Mouse (Mus musculus): Measurements from ENCODE around the gene Hist2h2ab.
"Not testable (repeated sequence)": the region's sequence is repeated elsewhere in the genome, so short reads cannot be mapped to it uniquely, and the experiment has no call there.

Hist2h2ab gene

DNA sequence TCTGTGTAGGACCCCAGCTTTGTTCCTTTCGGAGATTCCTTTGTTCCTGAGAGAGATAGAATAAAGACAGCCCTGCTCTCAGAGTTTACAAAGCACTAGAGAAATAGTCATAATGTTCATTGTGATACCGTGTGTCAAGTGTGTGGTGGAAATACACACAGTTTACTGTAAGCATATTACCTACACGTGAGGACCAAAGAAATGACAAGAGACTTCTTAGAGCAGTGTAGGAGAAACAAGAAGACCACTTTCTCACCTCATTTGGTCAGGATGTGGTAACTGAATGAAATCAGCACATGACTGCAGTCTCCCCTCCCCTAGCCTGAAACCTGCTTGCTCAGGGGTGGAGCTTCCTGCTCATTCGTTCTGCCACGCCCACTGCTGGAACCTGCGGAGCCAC lies 21.5 kb upstream of the Hist2h2ab start:
- DNase-seq (ENCODE audit: low spot score) = no peak

DNA sequence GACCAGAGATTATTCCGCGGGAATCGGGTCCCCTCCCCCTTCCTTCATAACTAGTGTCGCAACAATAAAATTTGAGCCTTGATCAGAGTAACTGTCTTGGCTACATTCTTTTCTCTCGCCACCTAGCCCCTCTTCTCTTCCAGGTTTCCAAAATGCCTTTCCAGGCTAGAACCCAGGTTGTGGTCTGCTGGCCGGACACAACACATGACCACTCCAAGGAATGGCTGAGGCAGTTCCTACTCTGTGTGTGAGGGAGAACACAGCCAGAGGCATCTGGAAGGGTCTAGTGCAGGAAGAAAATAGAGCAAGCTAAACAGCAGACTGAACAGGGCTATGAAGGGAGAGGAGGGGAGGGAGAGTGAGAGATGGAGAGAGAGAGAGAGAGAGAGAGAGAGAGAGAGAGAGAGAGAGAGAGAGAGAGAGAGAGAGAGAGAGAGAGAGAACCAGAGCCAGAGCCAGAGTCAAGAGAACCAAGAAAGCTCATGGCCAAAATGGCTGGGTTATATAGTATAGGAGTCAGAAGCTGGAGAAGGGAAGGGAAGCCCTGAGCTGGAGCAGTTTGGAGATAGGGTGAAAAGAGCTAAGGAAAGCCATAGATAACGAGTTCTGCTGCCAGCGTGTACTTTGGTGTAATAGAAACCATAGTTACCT lies 20.9 kb upstream of the Hist2h2ab start:
- DNase-seq (ENCODE audit: low spot score) = not testable (repeated sequence)

GRCm38 (mm10) chr3:96199731-96200130 lies 19.9 kb upstream of the Hist2h2ab start:
- DNase-seq (ENCODE audit: low spot score) = no peak

GRCm38 (mm10) chr3:96207819-96208218 lies 11.8 kb upstream of the Hist2h2ab start:
- DNase-seq (ENCODE audit: low spot score) = no peak

DNA sequence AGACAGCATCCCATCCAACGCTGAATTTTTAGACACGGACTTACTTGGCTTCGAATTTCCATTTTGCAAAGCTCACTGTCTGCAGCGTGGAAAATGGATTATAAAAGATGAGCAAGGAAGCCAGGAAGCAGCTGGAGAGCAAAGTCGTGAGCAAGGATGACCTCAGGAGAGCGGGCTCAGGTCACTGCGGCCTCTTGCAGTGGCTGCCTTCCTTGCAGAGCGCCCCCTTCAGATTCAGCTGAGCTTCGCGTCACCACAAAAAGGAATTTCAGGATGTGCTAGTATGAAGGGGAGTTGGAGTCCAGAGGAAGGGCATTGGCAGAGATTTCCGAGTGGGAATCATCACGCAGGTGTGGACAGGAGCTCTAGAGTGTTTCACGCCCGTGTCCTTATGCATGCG lies 10.4 kb upstream of the Hist2h2ab start:
- peak; percentile 59 for DNase-seq (ENCODE audit: low spot score)

DNA sequence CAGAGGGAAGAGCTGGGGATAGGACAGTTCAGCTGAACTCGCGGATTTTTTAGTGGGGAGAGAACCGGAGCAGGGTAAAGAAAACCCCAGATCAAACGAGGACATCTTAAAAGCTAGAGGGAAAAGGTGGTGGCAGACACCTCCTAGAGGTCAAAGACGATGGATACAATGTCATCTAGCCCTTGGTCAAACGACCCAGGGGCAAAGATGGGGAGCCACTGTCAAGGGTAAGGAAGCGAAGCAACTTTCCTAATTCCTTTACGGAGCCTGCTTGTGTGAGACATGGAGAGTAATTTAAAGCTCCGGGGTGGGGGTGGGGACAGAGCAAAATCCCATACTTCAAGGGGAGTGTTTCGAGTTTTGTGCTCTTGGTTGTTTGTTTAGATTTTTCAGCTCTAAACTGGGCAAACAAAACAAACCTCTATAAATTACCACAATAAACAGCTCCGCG lies 449 bp upstream of the Hist2h2ab start:
- DNase-seq (ENCODE audit: low spot score) = no peak

DNA sequence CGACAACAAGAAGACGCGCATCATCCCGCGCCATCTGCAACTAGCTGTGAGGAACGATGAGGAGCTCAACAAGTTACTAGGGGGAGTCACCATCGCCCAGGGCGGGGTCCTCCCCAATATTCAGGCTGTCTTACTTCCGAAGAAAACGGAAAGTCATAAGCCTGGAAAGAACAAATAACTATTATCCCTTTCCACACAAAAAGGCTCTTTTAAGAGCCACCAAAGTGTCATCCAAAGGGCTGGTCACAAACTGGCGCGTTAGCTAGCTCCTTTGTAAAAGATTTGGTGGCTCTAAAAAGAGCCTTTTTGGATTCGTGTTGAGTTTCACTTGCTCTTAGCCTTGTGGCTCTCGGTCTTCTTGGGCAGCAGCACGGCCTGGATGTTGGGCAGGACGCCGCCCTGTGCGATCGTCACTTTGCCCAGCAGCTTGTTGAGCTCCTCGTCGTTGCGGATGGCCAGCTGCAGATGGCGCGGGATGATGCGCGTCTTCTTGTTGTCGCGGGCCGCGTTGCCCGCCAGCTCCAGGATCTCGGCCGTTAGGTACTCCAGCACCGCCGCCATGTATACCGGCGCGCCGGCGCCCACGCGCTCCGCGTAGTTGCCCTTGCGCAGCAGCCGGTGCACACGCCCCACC lies 583 bp downstream of the Hist2h2ab start:
- peak; percentile 53 for DNase-seq (ENCODE audit: low spot score)

DNA sequence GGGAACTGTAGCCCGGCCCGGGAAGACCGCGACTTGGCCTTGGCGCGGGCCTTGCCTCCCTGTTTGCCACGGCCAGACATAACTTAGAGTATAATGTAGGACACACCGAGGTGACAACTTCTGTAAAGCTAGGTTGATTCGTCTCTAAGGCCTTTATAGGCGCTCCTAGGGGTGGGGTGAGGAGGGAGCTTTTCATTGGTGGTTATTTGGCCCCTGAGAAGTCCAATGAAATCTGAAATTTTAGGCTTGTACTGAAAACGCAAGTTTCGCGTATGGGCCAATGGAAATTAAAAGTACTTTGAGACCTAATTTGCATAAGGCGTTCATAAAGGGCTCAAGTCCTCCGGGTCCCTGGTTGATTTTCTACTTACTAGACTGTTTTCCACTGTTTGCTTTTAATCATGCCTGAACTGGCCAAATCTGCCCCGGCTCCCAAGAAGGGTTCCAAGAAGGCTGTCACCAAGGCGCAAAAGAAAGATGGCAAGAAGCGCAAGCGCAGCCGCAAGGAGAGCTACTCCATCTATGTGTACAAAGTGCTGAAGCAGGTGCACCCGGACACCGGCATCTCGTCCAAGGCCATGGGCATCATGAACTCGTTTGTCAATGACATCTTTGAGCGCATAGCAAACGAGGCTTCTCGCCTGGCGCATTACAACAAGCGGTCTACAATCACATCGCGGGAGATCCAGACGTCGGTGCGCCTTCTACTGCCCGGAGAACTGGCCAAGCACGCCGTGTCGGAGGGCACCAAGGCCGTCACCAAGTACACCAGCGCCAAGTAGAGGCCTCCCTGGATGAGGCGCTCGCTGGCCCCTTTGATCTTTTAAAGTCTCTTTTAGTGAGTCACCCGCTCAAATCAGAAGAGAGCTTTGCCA lies 1.3 kb downstream of the Hist2h2ab start, which contains the start of the genes Hist2h2ac and Hist2h2be:
Gene Hist2h2ac (minus strand): TSS at position 116 of the 875 bp plus-strand sequence.
Gene Hist2h2be (plus strand): TSS at position 355 of the 875 bp plus-strand sequence.
- peak; percentile 73 for DNase-seq (ENCODE audit: low spot score)

DNA sequence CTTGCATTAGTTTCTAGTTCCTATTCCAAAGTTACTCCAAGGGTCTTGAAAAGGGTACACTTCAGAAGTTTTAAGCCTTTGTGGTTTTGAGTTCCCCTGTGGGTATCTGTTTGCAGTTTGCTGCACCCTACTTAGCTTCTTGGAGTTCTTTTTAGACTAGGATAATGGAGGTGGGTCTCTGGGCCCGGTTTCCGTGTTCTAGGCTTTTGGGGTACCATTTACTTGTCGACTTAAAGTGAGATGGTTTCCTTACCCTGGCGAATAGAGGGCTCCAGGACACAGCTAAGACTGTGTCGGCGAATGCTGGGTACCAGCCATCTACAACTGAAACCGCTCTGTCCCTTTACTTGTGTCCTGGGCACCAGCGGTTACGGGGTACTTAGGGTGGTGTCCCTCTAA lies 2.0 kb downstream of the Hist2h2ab start:
- DNase-seq (ENCODE audit: low spot score) = no peak

DNA sequence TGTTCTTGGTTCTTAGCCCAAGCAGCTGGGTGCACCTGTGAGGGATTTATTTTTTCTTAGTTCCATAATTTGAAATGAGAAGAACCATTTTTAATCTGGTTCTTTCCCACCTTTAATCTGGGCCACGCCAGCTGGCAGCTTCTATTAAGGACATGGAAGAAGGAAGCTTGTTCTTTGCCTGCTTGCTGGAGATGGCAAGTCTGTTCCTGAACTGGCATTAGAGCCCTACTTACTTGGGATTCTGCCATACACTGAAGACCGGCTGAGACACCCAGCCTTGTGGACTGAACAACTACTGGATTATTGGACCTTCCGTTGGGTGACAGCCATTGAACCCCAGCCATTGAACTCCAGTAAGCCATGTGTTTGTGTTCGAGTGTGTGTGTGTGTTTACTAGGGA lies 3.1 kb downstream of the Hist2h2ab start:
- no peak for DNase-seq (ENCODE audit: low spot score)

DNA sequence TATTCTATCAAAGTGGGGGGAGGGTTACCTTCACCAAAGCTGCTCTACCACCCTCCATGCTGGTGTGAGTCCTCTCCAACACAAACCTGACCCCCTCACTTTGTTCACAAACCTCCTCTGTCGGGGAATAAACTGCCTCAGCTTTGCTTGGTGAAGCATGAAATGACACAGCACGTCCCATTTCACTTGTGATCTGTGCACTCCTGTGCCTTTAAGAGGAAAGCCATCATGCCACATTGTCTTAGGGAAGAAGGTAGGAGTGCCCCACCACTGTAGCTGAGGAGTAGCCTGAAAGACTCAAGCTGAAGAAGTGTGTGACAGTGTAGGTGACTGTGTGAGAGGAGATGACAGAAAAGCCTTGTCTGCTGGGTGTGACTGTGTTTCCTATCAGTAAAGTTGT lies 5.8 kb downstream of the Hist2h2ab start:
- DNase-seq (ENCODE audit: low spot score) = no peak

DNA sequence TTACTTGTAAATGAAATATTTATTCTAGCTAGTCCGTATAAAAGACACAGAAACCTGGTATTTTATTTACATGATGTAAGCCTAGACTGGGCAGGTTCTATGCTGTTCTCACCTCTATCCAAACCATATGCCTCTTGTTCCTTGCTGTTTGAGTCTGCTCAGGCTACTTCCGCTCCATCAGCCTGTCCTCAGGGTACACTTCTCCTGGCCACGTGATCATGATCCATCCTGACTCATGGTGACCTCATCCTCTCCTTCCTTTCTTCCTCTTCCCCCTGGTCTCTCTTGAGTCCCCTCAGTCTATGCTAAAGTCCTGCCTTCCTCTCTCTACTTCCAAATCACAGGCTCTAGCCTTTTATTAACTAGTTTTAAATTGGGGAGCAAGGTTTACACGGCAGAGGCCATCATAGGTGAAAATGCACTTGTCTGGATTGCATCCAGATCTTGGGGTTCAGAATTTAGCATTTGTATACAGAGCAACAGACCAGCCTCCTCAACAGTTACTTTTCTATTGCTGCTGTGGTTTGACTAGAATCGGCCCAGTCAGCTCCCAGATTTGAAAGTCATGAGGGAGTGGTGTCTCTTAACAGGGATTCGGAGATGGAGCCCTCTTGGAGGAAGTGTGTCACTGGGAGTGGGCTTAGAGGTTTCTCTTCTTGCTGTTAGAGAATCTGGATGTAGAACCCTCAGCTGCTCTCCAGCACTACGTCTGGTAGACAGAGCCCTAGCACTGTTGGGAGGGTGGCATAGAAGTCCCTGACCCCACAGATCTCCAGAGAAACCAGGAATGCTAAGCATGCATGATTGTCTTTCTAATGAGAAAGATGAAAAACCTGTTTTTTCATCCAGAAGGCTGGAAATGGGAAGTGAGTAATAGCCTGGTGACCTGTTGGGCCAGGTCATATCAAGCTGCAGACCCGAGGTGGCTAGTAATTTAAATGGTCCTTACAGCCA lies 7.3 kb downstream of the Hist2h2ab start:
- no peak for DNase-seq (ENCODE audit: low spot score)

GRCm38 (mm10) chr3:96228828-96229227 lies 9.2 kb downstream of the Hist2h2ab start:
- DNase-seq (ENCODE audit: low spot score) = no peak

DNA sequence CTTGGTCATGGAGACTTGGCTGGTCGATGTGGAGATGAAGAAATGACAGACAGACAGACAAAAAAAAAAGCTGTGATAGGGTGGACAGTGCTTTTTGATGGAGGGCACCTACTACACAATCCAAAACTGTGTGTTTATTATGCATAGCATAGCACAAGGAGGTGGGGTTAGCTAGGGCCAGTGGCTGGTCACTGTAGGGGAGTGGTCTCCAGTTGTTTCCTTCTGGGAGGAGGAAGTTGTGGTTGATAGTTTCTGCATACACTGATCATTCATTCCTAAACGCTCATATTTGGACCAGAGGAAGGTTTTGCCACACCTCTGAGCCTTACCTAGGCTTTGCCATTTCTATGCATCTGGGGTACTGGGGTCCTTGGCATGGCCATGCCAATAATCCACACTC lies 10.7 kb downstream of the Hist2h2ab start:
- no peak for DNase-seq (ENCODE audit: low spot score)

DNA sequence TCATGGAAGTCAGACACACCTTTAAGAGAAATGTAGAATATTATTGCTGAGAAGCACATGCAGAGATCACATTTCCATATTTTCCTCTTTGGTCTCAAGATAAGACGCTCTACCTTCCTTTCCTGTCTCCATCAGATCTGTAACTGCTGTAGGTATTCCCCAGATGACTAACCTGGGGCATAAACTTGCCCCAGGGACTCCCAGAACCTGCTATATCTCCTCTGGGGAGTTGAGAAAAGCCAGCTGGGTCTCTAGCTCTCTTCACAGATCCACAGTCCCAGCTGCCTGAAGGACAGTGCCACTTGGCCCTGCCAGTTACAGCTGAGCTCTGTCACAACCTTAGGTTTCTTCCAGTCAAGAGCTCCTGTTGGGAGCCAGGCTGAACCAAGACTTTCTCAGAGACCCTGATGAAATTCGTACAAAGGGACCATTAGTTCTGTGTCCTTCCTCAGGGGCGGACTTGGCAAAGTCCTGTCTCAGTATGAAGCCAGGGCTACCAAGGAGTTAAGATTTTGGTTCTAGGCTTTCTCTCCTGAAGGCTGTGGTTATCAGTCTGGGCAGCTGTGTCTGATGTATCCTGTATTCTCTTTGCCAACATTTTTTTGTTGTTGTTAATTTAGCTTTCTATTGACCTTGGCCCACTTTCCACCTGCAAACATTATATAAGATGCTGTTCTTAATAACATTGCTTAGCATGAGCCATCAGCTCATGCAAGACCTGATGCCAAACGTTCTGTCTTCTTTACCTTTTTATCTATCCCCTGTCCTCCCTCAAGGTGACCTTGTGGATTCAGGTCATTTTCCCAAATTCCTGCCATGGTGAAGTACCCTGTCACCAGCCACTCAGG lies 11.5 kb downstream of the Hist2h2ab start:
- no peak for DNase-seq (ENCODE audit: low spot score)

GRCm38 (mm10) chr3:96231758-96232120 lies 12.1 kb downstream of the Hist2h2ab start:
- no peak for DNase-seq (ENCODE audit: low spot score)

DNA sequence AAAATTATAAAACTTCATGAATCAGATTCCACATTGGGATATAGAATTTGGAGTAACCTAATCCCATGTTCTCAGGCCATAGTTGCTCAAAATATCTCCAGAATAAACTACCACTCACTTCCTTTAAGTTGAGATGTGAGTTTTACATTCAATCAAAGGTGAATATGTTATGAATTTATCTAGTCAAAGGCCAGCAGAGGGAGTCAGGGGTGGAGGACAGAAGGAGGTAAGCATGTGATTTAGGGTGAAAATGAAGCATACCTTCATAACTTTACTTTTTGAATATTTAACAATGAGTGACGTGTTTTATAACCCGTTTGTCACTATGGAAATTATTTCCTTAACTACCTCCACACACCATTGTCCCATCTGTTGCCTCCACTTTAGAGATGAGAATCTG lies 15.2 kb downstream of the Hist2h2ab start:
- DNase-seq (ENCODE audit: low spot score) = no peak

DNA sequence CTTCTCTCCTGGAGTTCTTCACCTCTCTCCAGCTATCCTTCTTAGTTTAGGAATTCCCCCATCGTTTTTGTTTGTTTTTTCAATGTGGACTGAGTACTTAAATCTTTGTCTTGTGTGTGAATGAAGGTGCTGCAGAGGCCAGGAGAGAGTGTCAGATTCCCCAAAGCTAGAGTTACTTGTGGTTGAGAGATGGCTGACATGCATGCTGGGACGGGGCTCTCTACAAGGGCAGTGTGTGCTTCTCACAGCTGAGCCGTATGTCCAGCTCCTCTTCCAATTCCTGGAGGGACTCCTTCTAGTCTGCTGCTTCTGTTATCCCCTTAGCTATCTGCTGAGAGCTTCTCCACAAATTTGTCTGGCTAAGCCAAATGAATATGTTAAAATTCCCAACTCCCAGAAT lies 16.2 kb downstream of the Hist2h2ab start:
- DNase-seq (ENCODE audit: low spot score) = no peak

DNA sequence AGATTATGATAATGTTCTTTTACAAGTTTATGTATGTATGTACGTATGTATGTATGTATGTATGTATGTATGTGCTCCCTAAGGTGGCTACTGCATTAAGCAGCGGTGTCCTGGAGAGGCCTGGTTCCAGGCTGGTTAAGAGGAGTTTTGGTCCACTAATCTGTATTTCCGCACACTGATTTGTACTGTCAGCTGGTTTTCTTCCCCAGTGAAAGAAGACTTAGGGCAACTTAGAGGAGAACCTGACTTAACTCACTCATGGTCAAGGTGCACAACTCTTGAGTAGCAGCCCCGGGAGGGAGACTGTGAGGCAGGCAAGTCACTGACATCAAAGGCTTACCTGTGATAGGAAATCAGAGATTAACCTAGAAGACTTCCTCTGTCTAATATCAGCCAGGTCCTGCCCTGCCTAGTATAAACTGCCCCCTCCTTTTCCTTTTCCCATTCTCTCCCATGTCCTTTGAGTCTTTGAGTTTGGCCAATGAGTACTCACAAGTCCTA lies 17.2 kb downstream of the Hist2h2ab start:
- no peak for DNase-seq (ENCODE audit: low spot score)

DNA sequence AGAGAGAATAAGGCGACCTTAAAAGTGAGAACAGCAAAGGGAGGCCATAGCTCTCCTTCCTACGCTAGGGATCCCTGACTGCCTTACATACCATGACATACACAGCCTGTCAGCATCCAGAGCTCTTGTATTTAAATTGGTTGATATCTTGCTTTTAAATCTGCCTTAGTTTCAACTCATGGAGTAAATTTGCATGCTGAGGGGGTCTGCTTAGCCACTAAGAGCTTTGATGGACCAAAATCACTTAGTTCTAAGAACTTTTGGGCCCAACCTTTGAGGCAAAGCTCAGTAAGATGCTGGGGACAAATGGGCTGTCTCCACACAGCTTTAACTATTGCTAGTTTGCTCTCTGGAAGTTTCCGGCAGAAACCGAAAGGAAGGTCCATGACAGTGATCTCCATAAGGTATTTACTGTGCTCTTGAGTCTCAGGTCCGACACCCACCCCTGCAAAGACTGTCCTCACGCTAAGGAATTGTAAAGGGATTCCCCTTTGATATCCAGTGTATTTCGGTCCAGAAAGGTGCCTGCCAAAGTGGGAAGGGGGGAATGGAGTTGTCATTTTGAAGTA lies 17.8 kb downstream of the Hist2h2ab start:
- DNase-seq (ENCODE audit: low spot score) = no peak
